Mouse (Mus musculus) liver, embryonic 14.5 days (tissue): ENCODE measurements around the gene Nup188. TPM values are rescaled to one million over a fixed set of nuclear protein-coding genes. Genes with fewer than 3 reads are reported as not detected.

Source experiments
- ATAC-seq: fragments of 200-750 bp; cut with Nextera tagmentation; 2 replicates; pipeline ENCODE4 v1.8.0; 2017; ENCODE audit warnings: moderate number of reproducible peaks, mild to moderate bottlenecking, moderate library complexity; ENCODE audit not compliant: insufficient read depth
- DNase-seq, 3 experiments: peaks; one replicate each; pipeline ENCODE4 v3.0.0-alpha.2; 2012 to 2013; ENCODE audit warnings: low read depth in 3 of 3, low spot score in 3 of 3
- H3K27ac ChIP-seq: fragments of 300-500 bp; sonication (generic); 2 replicates; pipeline ENCODE4 v1.5.1; 2014; ENCODE audit warnings: moderate library complexity, mild to moderate bottlenecking, control low read depth, inconsistent platforms
- H3K27me3 ChIP-seq: fragments of 300-500 bp; sonication (generic); 2 replicates; pipeline ENCODE4 v1.6.1; 2014; ENCODE audit warnings: mild to moderate bottlenecking, low read length, moderate library complexity; ENCODE audit not compliant: control insufficient read depth, insufficient read depth
- H3K36me3 ChIP-seq: fragments of 300-500 bp; sonication (generic); replicated peaks from 2 replicates; pipeline ENCODE4 v1.6.1; 2014; ENCODE audit warnings: low read depth; ENCODE audit not compliant: control insufficient read depth, insufficient read depth
- H3K4me1 ChIP-seq, 2 experiments: fragments of 200-500 bp in 1 of 2; fragments of 300-500 bp in 1 of 2; sonication (generic) in 1 of 2; replicated peaks; 2 replicates each; pipeline ENCODE4 v1.6.1; 2012 to 2014; ENCODE audit warnings: antibody characterized with exemption in 1 of 2, inconsistent platforms in 1 of 2, low read length in 1 of 2; ENCODE audit not compliant: control insufficient read depth in 2 of 2, insufficient read depth in 2 of 2
- H3K4me2 ChIP-seq: fragments of 300-500 bp; sonication (generic); 2 replicates; pipeline ENCODE4 v1.6.1; 2014; ENCODE audit warnings: low read depth, mild to moderate bottlenecking, control low read depth, moderate library complexity
- H3K4me3 ChIP-seq, 2 experiments: fragments of 200-500 bp in 1 of 2; fragments of 300-500 bp in 1 of 2; sonication (generic) in 1 of 2; 2 replicates each; pipeline ENCODE4 v1.5.1; 2012 to 2014; ENCODE audit warnings: low read depth in 2 of 2, low read length in 2 of 2, mild to moderate bottlenecking in 2 of 2, control low read depth in 1 of 2, inconsistent platforms in 1 of 2, moderate library complexity in 1 of 2; ENCODE audit not compliant: insufficient read depth in 1 of 2
- H3K9ac ChIP-seq: fragments of 300-500 bp; sonication (generic); replicated peaks from 2 replicates; pipeline ENCODE4 v1.6.1; 2014; ENCODE audit warnings: mild to moderate bottlenecking, control low read depth, moderate library complexity
- H3K9me3 ChIP-seq: fragments of 300-500 bp; sonication (generic); 2 replicates; pipeline ENCODE4 v1.6.1; 2016; ENCODE audit warnings: low read length, mixed read lengths; ENCODE audit not compliant: control insufficient read depth
- CTCF ChIP-seq: IDR thresholded peaks from 2 replicates; pipeline ENCODE4 v1.5.1; 2016; ENCODE audit warnings: antibody characterized with exemption, low read depth, control low read depth
- EP300 ChIP-seq: IDR thresholded peaks from 2 replicates; pipeline ENCODE4 v1.6.1; 2016; ENCODE audit warnings: antibody characterized with exemption, low read depth
- WGBS: fragments of 180-500 bp; shearing (Covaris S2); extraction: QIAGEN DNeasy Blood & Tissue Kit; methylation state at CpG from one replicate; pipeline ENCODE4 v1.1.7; 2014; ENCODE audit not compliant: insufficient replicate concordance; 5-methylcytosine and 5-hydroxymethylcytosine counted together
- polyA plus RNA-seq, 2 experiments: library from polyadenylated mRNA; depleted of rRNA in 1 of 2; stranded (reverse) in 1 of 2; unstranded in 1 of 2; fragments of >200 nt; fragmentation: Nextera tagmentation in 1 of 2; extraction: Ambion mirVana in 1 of 2; gene quantifications; 2 replicates each; pipeline versions ENCODE4 v1.2.1 to v1.2.3; 2012 to 2014

Gene Nup188
- polyA plus RNA-seq, 2 experiments = 16.1 to 19.1 TPM

GRCm38 (mm10) chr2:30335324-30335723 is 49.1 kb downstream of the Nup188 start:
- Histone ChIP-seq H3K4me1 (no peaks in the 10 kb centered on the region), H3K27ac (no peak overlapping the region), H3K36me3 (peaks cover 64% of the 10 kb centered on the region), H3K4me2 (no peak overlapping the region), H3K4me3 (no peak overlapping the region), H3K9me3 (no peaks in the 10 kb centered on the region), H3K27me3 (no peaks in the 10 kb centered on the region), H3K9ac (no peak overlapping the region)
- 85% methylated on average over 2 of the region's 2 CpGs for WGBS
- no peak for DNase-seq
- no peak for ATAC-seq
- TF ChIP-seq CTCF = no peak
- no peak for TF ChIP-seq EP300

DNA sequence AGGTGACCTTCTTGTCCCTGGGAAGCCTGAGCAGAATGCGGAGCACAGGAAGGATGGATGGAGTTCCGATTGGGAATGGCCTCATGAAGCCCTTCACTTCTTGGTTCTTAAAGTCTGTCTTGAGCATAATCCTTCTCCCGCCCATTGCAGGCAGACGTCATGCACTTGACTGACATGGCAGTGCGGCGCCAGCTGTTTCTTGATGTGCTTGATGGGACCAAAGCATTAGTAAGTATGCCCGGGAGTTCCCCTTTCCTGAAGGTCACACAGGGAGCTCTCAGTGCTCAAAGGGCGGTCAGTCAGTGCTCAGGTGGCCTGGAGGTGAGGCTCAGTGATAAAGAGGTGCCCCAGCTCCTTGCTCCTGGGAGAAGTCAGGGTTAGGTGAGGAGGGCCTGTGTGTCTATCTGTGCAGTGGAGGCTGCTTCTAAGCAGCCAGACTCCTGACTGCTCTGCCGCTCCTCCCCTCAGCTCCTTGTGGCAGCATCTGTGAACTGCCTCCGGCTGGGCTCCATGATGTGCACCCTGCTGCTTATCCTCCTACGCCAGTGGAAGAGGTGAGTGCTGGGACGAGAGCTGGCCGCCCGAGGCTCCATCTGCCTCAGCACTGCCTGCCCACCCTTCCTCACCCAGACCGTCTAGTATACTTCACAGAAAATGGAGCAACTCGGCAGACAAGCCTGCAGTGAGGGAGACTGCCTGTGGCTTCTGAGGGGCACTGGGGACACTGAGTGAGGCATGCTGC is 50.1 kb downstream of the Nup188 start:
- H3K27ac ChIP-seq = no peak overlapping the region
- no peaks in the 10 kb centered on the region for H3K27me3 ChIP-seq
- H3K9me3 ChIP-seq = no peaks in the 10 kb centered on the region
- TF ChIP-seq EP300 (no peak), CTCF (no peak)
- ATAC-seq (no peak), DNase-seq (no peak)
- H3K9ac ChIP-seq = no peak overlapping the region
- 85% methylated on average over 16 of the region's 16 CpGs for WGBS
- peaks cover 61% of the 10 kb centered on the region for H3K36me3 ChIP-seq
- no peak overlapping the region for H3K4me3 ChIP-seq
- H3K4me2 ChIP-seq = no peak overlapping the region
- H3K4me1 ChIP-seq = no peaks in the 10 kb centered on the region

DNA sequence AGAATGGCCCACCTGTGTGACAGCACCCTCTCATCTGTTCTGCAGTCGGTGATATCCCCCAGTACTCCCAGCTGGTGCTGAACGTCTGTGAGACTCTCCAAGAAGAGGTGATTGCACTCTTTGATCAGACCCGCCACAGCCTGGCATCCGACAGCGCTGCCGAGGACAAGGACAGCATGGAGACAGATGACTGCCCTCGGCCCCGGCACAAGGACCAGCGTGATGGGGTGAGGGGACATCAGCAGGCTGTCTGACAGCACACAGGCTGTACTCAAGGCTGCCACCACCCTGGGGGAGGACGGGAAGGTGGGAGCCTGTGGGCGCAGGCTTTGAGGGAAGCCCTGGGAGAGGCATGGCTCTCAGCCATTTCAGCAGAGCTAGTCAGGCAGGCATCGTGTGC is 51.0 kb downstream of the Nup188 start:
- no peak overlapping the region for H3K9ac ChIP-seq
- ATAC-seq = no peak
- TF ChIP-seq CTCF = no peak
- TF ChIP-seq EP300 = no peak
- no peaks in the 10 kb centered on the region for H3K9me3 ChIP-seq
- no peak overlapping the region for H3K4me2 ChIP-seq
- no peak overlapping the region for H3K4me3 ChIP-seq
- H3K27me3 ChIP-seq = no peaks in the 10 kb centered on the region
- WGBS = 83% methylated on average over 12 of the region's 12 CpGs
- peaks cover 60% of the 10 kb centered on the region for H3K36me3 ChIP-seq
- H3K27ac ChIP-seq = no peak overlapping the region
- DNase-seq = no peak
- no peaks in the 10 kb centered on the region for H3K4me1 ChIP-seq

DNA sequence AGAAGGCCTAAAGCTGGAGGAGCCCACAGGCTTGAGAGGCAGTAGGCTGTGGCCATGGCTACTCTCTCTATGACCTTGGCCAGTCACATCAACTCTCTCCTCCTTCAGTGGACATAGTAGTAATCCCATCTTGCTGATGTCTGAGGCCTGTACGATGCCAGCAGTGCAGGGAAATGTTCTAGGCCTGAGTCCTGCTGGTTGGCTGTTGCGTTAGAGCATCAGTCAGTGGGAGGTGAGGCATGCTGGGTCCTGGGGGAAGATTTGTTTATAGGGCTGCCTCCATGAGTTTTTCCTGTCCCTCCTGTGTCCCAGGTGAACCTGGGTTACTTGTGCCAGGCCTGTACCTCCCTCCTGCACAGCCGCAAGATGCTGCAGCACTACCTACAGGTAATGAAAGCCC is 55.9 kb downstream of the Nup188 start:
- TF ChIP-seq EP300 (no peak), CTCF (no peak)
- ATAC-seq (no peak), DNase-seq (no peak)
- no peak overlapping the region for H3K4me3 ChIP-seq
- H3K4me2 ChIP-seq = no peak overlapping the region
- WGBS = 89% methylated on average over 3 of the region's 3 CpGs
- H3K36me3 ChIP-seq = peaks cover 53% of the 10 kb centered on the region
- H3K27me3 ChIP-seq = no peaks in the 10 kb centered on the region
- H3K9ac ChIP-seq = no peak overlapping the region
- no peaks in the 10 kb centered on the region for H3K9me3 ChIP-seq
- no peaks in the 10 kb centered on the region for H3K4me1 ChIP-seq
- H3K27ac ChIP-seq = no peak overlapping the region

DNA sequence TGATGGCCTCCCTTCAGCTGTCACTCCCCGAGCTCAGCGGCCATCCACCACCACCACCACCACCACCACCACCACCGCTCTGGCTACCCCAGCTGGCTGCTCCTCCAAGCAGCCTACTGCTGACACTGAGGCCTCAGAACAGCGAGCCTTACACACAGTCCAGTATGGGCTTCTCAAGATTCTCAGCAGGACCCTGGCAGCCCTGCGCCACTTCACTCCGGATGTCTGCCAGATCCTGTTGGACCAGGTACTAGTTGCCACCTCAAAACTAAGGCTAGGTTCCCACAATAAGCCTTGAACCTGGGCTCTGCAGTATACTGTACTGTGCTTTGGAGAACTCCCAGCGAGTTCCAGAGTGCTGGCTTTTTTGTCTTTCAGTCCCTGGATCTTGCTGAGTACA is 56.3 kb downstream of the Nup188 start:
- no peaks in the 10 kb centered on the region for H3K4me1 ChIP-seq

More for the DNA sequence above, 56.3 kb downstream of the Nup188 start:
- Histone ChIP-seq H3K4me2 (no peak overlapping the region), H3K36me3 (peaks cover 48% of the 10 kb centered on the region), H3K4me3 (no peak overlapping the region), H3K9ac (no peak overlapping the region), H3K27ac (no peak overlapping the region), H3K9me3 (no peaks in the 10 kb centered on the region), H3K27me3 (no peaks in the 10 kb centered on the region)
- WGBS = 81% methylated on average over 7 of the region's 7 CpGs
- DNase-seq (no peak), ATAC-seq (no peak)
- TF ChIP-seq CTCF = no peak
- TF ChIP-seq EP300 = no peak
